Mouse (Mus musculus) layer of hippocampus, postnatal 10 days (tissue): ENCODE measurements at regions not wholly inside any gene's neighbourhood (a gene's known extent, or its start where the extent isn't known, plus 50 kb on each side); places are given as distances from the start of the nearest gene placed in this dataset.

Source experiments
- DNase-seq, 2 experiments: peaks; one replicate each; pipeline ENCODE4 v3.0.0; 2021; ENCODE audit warnings: low spot score in 2 of 2

DNA sequence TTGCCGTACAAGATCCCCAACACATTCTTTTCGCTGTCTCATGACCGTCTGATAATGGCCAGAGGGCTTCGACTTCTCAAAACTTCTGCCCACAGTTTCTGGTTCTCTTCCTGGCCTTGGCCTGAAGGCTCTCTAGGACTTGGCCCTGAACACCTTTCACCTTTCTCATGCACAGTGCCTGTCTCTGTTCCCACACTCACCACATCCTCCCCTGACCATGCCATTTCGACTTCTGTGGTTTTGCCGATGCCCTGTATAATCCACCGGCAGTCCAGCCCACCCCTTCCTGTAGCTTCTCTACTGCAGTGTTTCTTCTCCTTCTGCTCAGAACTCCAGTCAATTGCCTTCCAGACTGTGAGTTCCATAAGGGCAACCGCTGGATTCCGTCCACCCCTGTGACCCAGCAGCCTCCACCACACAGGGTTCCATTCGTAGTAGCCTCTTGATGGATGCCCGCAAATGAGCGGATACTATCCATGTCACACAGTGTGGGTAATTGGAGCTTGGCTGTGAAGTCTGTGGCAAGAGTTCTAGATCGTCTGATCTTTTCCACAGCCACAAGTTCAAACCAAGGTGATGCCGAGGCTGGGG is 53.3 kb upstream of the Cnih3 start:
- no peak for DNase-seq

DNA sequence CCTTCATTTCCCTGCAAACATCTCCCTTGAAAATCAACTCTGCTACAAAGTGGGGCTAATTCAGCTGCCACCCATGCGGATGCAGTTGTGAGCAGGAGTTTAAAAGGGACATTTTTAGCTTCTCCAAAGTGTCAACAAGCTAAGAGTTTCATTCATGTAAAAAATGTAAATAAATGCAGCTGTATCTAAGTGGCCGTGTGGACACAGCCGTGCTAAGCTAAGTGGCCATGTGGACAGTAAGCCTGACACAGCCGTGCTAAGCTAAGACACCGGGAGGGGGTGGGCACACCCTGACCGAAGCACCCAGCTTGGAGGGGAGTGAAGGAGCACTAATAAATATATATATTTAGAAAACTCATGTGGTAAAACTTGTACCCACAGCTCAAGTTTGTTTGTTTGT is 52.6 kb upstream of the Cnih3 start:
- DNase-seq, result no peak

GRCm38 (mm10) chr1:181302151-181302550 is 50.3 kb upstream of the Cnih3 start:
- no peak for DNase-seq
